Mouse (Mus musculus): ENCODE results near the gene 1700030K09Rik.

- TF ChIP-seq POLR2A (IDR thresholded peaks at IDR 0.05; ENCODE audit: extremely low read depth, insufficient read depth, low read length), result no peak
- no peak for TF ChIP-seq CTCF (IDR thresholded peaks at IDR 0.05; ENCODE audit: extremely low read depth, insufficient read depth, low read length)
Observed at GRCm38 (mm10) chr8:72413839-72414238, 29.8 kb upstream of the 1700030K09Rik start.

All from cortical plate, adult 2 months (tissue).